Mouse (Mus musculus) forebrain, embryonic 16.5 days (tissue): ENCODE measurements around the gene Ms4a6b. TPM values are rescaled to one million over a fixed set of nuclear protein-coding genes. Genes with fewer than 3 reads are reported as not detected.
"Not testable (repeated sequence)": the region's sequence is repeated elsewhere in the genome, so short reads cannot be mapped to it uniquely, and the experiment has no call there.

ENCODE experiments used
- ATAC-seq: fragments of 200-750 bp; cut with Nextera tagmentation; 2 replicates; pipeline ENCODE4 v1.8.0; 2017; ENCODE audit warnings: mild to moderate bottlenecking, moderate library complexity
- H3K27ac ChIP-seq: fragments of 300-500 bp; sonication (generic); 2 replicates; pipeline ENCODE4 v1.5.1; 2014; ENCODE audit warnings: low read length, control low read depth
- H3K27me3 ChIP-seq: fragments of 300-500 bp; sonication (generic); replicated peaks from 2 replicates; pipeline ENCODE4 v1.6.1; 2014; ENCODE audit warnings: low read length; ENCODE audit not compliant: control insufficient read depth, insufficient read depth
- H3K36me3 ChIP-seq: fragments of 300-500 bp; sonication (generic); 2 replicates; pipeline ENCODE4 v1.6.1; 2014; ENCODE audit not compliant: control insufficient read depth, insufficient read depth
- H3K4me1 ChIP-seq: fragments of 300-500 bp; sonication (generic); replicated peaks from 2 replicates; pipeline ENCODE4 v1.6.1; 2014; ENCODE audit warnings: low read length; ENCODE audit not compliant: control insufficient read depth, insufficient read depth
- H3K4me2 ChIP-seq: fragments of 300-500 bp; sonication (generic); 2 replicates; pipeline ENCODE4 v1.6.1; 2014; ENCODE audit warnings: mild to moderate bottlenecking, low read length, control low read depth
- H3K4me3 ChIP-seq: fragments of 300-500 bp; sonication (generic); replicated peaks from 2 replicates; pipeline ENCODE4 v1.5.1; 2014; ENCODE audit warnings: mild to moderate bottlenecking, low read length, control low read depth
- H3K9ac ChIP-seq: fragments of 300-500 bp; sonication (generic); replicated peaks from 2 replicates; pipeline ENCODE4 v1.6.1; 2014; ENCODE audit warnings: low read depth, low read length, control low read depth
- H3K9me3 ChIP-seq: fragments of 300-500 bp; sonication (generic); 2 replicates; pipeline ENCODE4 v1.6.1; 2016; ENCODE audit warnings: low read length; ENCODE audit not compliant: control insufficient read depth
- WGBS: fragments of 180-500 bp; shearing (Covaris S2); extraction: QIAGEN DNeasy Blood & Tissue Kit; methylation state at CpG from one replicate; pipeline ENCODE4 v1.1.7; 2014; 5-methylcytosine and 5-hydroxymethylcytosine counted together
- polyA plus RNA-seq: library from polyadenylated mRNA; unstranded; fragments of >200 nt; fragmentation: Nextera tagmentation; extraction: Ambion mirVana; gene quantifications from 2 replicates; pipeline ENCODE4 v1.2.1, GENCODE M21; 2015

Gene Ms4a6b
- 1.5 and 2.7 TPM in 2 replicates for polyA plus RNA-seq

DNA sequence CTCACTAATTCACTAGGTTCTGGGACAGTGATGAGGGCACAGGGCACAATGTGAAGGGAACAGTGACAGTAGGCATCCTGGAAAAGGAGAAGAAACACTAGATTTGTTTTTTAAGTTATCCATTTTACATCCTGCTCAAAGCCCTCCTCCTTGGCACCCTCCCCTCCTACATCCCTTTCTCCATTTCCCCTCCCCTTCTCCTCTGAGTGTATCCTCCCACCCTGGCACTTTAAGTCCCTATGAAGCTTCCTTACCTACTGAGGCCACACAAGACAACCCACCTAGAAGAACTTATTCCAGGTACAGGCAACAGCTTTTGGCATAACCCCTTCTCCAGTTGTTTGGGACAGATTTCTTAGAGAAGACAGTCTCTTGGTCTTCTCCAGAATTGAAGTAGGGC, at the start of gene Ms4a6b:
TSS of gene Ms4a6b (plus strand) at position 267 of the 400 bp plus-strand sequence.
- H3K9ac ChIP-seq = no peak within 1 kb of the TSS
- H3K9me3 ChIP-seq = no peaks in the 10 kb centered on the region
- no peaks in the 10 kb centered on the region for H3K4me1 ChIP-seq
- no peaks in the 10 kb centered on the region for H3K36me3 ChIP-seq
- no peak within 1 kb of the TSS for H3K4me2 ChIP-seq
- ATAC-seq = no peak
- no peaks in the 10 kb centered on the region for H3K27me3 ChIP-seq
- no peak within 1 kb of the TSS for H3K4me3 ChIP-seq
- no peak within 1 kb of the TSS for H3K27ac ChIP-seq

DNA sequence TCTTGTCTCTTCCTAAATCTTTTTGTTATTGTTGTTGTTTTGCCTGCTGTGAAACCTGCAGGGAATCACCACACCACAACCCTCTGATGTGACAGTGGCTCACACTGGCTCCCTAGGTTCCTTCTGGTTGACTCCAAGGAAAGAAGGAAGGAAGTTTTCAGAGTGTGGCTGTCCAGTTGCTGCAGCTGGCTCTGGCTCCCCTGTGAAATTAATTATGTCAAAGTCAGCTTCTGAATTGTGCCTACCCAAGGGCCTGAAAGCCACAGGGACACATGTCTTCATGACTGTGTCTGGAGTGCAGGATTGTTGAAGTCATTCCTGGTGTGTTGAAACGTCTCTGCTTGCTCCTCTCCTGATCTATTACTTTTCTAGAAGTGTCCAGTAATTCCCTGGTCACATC, 48.0 kb upstream of the Ms4a6b start:
- not testable (repeated sequence) for H3K9ac ChIP-seq, H3K9me3 ChIP-seq, H3K27me3 ChIP-seq, H3K36me3 ChIP-seq, H3K27ac ChIP-seq, ATAC-seq, H3K4me2 ChIP-seq, H3K4me3 ChIP-seq, H3K4me1 ChIP-seq
- WGBS = 69% methylated on average over 1 of the region's 1 CpGs

DNA sequence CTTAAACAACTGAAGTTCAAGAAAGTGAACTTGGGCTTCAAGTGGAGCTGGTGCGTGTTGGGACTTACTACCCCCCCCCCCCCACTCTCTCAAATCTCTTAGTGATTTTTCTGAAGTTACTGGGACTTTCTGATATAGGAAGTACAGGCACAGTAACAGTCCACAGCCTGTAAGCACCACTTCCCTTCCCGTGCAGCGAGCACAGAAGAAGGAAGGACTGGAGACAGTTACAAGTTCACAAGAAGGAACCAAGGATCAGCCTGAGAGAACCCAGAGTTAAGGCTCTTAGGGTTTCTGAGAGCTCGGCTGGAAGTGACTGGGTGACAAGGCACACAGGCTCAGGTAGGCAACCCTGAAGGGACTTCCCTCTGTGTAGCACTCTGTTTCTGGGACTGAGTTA, 47.1 kb upstream of the Ms4a6b start, which contains the start of gene Ms4a6c:
TSS of gene Ms4a6c (plus strand) at position 152 of the 400 bp plus-strand sequence.
- H3K9me3 ChIP-seq, H3K27ac ChIP-seq, H3K36me3 ChIP-seq, H3K9ac ChIP-seq, H3K4me1 ChIP-seq, ATAC-seq, H3K27me3 ChIP-seq, H3K4me2 ChIP-seq, H3K4me3 ChIP-seq: not testable (repeated sequence)
- 90% methylated on average over 4 of the region's 4 CpGs for WGBS

DNA sequence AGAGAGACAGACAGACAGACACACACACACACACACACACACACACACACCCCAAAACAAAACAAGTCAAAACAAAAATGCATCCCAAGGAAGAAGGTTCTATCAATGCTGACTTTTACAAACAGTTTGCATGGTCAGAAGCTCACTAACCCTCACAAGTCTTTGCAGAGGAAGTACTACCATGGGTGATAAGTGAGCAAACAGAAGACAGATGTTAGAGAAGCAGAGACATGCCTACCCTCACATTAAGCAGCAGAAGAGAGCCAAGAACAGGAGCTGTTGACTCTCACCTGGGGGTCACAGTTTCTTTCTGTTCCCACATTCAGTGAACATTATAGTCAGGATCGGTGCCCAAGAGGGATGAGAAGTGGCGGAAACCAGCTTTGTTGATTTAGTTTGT, 36.6 kb upstream of the Ms4a6b start:
- Histone ChIP-seq H3K4me1 (no peaks in the 10 kb centered on the region), H3K4me2 (no peak overlapping the region), H3K9ac (no peak overlapping the region), H3K27ac (no peak overlapping the region), H3K27me3 (no peaks in the 10 kb centered on the region), H3K9me3 (no peaks in the 10 kb centered on the region), H3K4me3 (no peak overlapping the region), H3K36me3 (no peaks in the 10 kb centered on the region)
- WGBS = 91% methylated on average over 2 of the region's 2 CpGs
- ATAC-seq = no peak

DNA sequence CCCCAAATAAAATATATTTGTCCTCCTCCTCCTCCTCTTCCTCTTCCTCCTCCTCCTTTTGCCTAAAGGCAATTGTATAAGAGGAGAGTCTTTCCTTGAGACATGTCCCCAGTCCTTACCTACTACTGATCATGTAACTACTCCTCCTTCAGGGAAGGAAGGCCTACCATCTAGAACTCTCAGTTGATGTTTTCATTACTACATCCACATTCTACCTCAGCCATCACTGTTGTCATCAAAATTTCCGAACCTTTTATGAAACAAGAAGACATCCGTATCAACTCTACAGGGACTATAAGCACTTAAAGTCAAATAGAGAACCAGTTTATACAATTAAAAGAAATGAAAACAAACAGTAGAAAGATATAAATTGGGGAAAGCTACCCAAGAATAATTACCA, 33.6 kb upstream of the Ms4a6b start:
- Histone ChIP-seq H3K9me3 (no peaks in the 10 kb centered on the region), H3K27me3 (no peaks in the 10 kb centered on the region), H3K36me3 (no peaks in the 10 kb centered on the region), H3K27ac (no peak overlapping the region), H3K9ac (no peak overlapping the region), H3K4me3 (no peak overlapping the region), H3K4me1 (no peaks in the 10 kb centered on the region), H3K4me2 (no peak overlapping the region)
- no peak for ATAC-seq
- WGBS = 90% methylated on average over 2 of the region's 2 CpGs

DNA sequence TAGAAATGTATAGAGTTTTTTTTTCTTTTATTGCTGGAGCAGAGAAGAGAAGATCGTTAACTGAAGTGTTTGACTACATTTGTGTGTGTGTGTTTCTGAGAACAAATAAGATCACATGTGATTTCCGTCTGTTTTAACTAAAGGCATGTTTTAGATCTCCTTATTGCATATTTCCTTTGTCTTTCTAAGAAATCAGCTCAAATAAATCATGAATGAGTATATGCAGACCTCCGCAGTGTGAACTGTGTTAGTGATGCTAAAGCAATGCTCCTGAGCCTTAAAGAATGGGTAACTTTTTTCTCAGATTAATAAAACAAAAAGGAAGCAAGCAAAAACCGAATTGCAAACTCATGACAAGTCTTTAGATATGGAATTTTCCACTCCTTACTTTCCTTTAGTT, 32.4 kb upstream of the Ms4a6b start:
- no peak overlapping the region for H3K9ac ChIP-seq
- H3K27me3 ChIP-seq = no peaks in the 10 kb centered on the region
- 75% methylated on average over 4 of the region's 4 CpGs for WGBS
- H3K4me3 ChIP-seq = no peak overlapping the region
- no peaks in the 10 kb centered on the region for H3K9me3 ChIP-seq
- H3K36me3 ChIP-seq = no peaks in the 10 kb centered on the region
- ATAC-seq = no peak
- H3K4me2 ChIP-seq = no peak overlapping the region
- no peaks in the 10 kb centered on the region for H3K4me1 ChIP-seq
- no peak overlapping the region for H3K27ac ChIP-seq

DNA sequence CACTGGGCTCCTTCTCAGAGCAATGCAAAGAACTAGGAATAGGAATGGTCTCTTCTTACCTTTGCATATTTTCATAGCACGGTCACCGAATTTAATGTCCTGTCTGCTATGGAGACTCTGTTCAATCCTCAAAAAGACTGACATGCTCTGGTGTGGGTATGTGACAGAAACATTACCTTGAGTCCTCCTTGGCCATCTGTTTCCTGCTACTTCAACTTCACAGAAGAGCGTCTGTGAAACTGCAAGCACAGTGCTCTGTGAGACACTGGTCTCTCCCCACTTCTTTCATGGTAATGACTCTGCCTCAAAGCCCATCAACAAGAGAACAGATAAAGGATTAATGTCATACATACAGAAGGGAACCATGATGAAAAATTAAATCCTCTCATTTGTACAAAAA, 31.9 kb upstream of the Ms4a6b start:
- no peak for ATAC-seq
- Histone ChIP-seq H3K4me1 (no peaks in the 10 kb centered on the region), H3K4me2 (no peak overlapping the region), H3K4me3 (no peak overlapping the region), H3K9ac (no peak overlapping the region), H3K9me3 (no peaks in the 10 kb centered on the region), H3K27ac (no peak overlapping the region), H3K36me3 (no peaks in the 10 kb centered on the region), H3K27me3 (no peaks in the 10 kb centered on the region)
- 90% methylated on average over 3 of the region's 3 CpGs for WGBS

DNA sequence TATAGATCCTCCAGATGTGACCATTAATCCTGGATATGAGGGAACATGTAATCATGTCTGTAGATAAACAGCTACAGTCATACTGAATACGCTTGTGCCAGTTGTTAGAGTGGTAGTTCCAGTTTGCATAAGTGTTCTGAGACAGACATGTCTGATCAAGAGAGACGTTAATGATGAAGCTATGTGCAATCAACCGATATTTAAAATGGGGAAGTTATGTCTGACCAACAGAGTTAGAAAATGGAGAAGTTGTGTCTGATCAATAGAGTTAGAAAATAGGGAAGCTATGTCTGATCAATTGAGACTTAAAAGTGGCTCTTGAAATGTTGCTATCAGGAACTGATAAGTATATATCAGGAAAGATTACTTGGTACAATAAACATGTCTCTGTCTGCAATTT, 31.0 kb upstream of the Ms4a6b start:
- Histone ChIP-seq H3K4me2 (no peak overlapping the region), H3K4me1 (no peaks in the 10 kb centered on the region), H3K27ac (no peak overlapping the region), H3K27me3 (no peaks in the 10 kb centered on the region), H3K36me3 (no peaks in the 10 kb centered on the region), H3K9ac (no peak overlapping the region), H3K4me3 (no peak overlapping the region), H3K9me3 (no peaks in the 10 kb centered on the region)
- ATAC-seq = no peak
- 92% methylated on average over 3 of the region's 3 CpGs for WGBS

DNA sequence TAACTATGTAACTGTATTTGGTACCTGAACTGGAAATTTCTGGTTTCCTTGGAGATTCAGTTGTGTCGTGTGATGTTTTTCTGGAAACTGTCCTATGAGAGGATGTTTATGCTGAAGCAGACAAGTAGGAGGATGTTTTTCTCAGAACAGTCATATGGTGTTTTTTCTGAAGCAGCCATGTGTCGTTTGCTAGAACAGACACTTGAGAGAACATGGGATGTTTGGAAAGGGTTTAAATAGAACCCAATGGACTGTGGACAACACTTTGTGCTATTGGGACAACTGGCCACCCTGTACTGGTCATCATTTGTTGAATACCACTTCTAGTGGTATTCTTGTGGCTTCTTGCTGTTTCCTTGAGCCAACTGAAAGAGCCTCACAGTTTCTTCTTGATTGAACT, 30.6 kb upstream of the Ms4a6b start, which contains the start of gene Gm8369:
TSS of gene Gm8369 (plus strand) at position 193 of the 400 bp plus-strand sequence.
- Histone ChIP-seq H3K4me3 (no peak within 1 kb of the TSS), H3K4me1 (no peaks in the 10 kb centered on the region), H3K27ac (no peak within 1 kb of the TSS), H3K36me3 (no peaks in the 10 kb centered on the region), H3K9ac (no peak within 1 kb of the TSS), H3K9me3 (no peaks in the 10 kb centered on the region), H3K27me3 (no peaks in the 10 kb centered on the region), H3K4me2 (no peak within 1 kb of the TSS)
- ATAC-seq = no peak
- 77% methylated on average over 2 of the region's 2 CpGs for WGBS

DNA sequence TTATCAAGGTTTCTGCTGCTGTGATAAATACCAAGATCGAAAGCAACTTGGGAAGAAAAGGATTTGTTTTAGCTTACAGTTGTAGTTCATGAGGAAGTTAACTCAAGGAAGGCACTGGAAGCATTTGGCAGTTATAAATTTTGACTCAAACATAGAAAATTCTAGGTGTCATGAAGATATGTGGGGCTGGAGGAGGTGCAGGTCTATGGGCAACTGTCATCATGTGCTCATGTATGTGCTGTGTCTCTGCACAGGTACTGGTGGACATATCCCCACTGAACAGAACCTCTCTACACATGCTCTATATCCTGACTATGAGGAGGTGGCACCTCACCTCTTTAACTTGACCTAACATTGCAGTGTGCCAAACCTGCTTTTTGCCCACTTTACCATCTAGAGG, 29.7 kb upstream of the Ms4a6b start:
- no peaks in the 10 kb centered on the region for H3K36me3 ChIP-seq
- no peak overlapping the region for H3K4me3 ChIP-seq
- H3K4me1 ChIP-seq = no peaks in the 10 kb centered on the region
- no peaks in the 10 kb centered on the region for H3K9me3 ChIP-seq
- H3K27me3 ChIP-seq = no peaks in the 10 kb centered on the region
- no peak overlapping the region for H3K4me2 ChIP-seq
- H3K9ac ChIP-seq = no peak overlapping the region
- WGBS = 87% methylated on average over 1 of the region's 1 CpGs
- no peak for ATAC-seq
- no peak overlapping the region for H3K27ac ChIP-seq
